Comparison of ENCODE assay signal across 1 mouse cellular context in genomic region chr11:69901993-69902392, GRCm38 (mm10).
TF ChIP-seq lines count a peak whose summit lies in the region.

No protein-coding gene starts in this region.

TF ChIP-seq in CH12.LX, 34 proteins besides CTCF, POLR2A, EP300 and RAD21 (continued from another document):
- no peak for TF ChIP-seq USF1 (IDR thresholded peaks at IDR 0.05; ENCODE audit: low read depth, low read length)
- no peak for TF ChIP-seq NRF1 (IDR thresholded peaks at IDR 0.05; ENCODE audit: low read depth, low read length)
- no peak for TF ChIP-seq ZMIZ1 (IDR thresholded peaks at IDR 0.05; ENCODE audit: low read depth, low read length)
- no peak for TF ChIP-seq MYC (IDR thresholded peaks at IDR 0.05; ENCODE audit: low read depth, low read length)
- TF ChIP-seq PAX5 (IDR thresholded peaks at IDR 0.05; ENCODE audit: low read length) = no peak
- TF ChIP-seq ETS1 (conservative IDR thresholded peaks at IDR 0.05; ENCODE audit: low read depth, low read length) = no peak
- no peak for TF ChIP-seq ZNF384 (IDR thresholded peaks at IDR 0.05; ENCODE audit: low read depth, low read length)
- TF ChIP-seq ZKSCAN1 (IDR thresholded peaks at IDR 0.05; ENCODE audit: borderline replicate concordance, low read depth, low read length) = no peak
